Mouse (Mus musculus) liver, embryonic 11.5 days (tissue): ENCODE measurements around the gene Upp2. TPM values are rescaled to one million over a fixed set of nuclear protein-coding genes. Genes with fewer than 3 reads are reported as not detected.

ENCODE experiments used
- ATAC-seq: fragments of 200-750 bp; cut with Nextera tagmentation; replicated peaks from 2 replicates; pipeline ENCODE4 v1.8.0; 2017; ENCODE audit warnings: moderate number of reproducible peaks, mild to moderate bottlenecking, moderate TSS enrichment, moderate library complexity; ENCODE audit not compliant: low FRiP score
- DNase-seq: peaks from one replicate; pipeline ENCODE4 v3.0.0-alpha.2; 2017; ENCODE audit warnings: low spot score
- H3K27ac ChIP-seq: fragments of 300-500 bp; sonication (generic); 2 replicates; pipeline ENCODE4 v1.5.1; 2014; ENCODE audit warnings: mild to moderate bottlenecking, low read depth, low read length, control low read depth
- H3K27me3 ChIP-seq: fragments of 300-500 bp; sonication (generic); replicated peaks from 2 replicates; pipeline ENCODE4 v1.6.1; 2014; ENCODE audit warnings: low read length, mixed read lengths; ENCODE audit not compliant: control insufficient read depth, insufficient read depth
- H3K36me3 ChIP-seq: fragments of 300-500 bp; sonication (generic); 2 replicates; pipeline ENCODE4 v1.6.1; 2014; ENCODE audit warnings: mild to moderate bottlenecking, low read length, moderate library complexity, mixed read lengths; ENCODE audit not compliant: control insufficient read depth, insufficient read depth
- H3K4me1 ChIP-seq: fragments of 300-500 bp; sonication (generic); replicated peaks from 2 replicates; pipeline ENCODE4 v1.6.1; 2014; ENCODE audit warnings: low read length, mixed read lengths; ENCODE audit not compliant: control insufficient read depth, insufficient read depth
- H3K4me2 ChIP-seq: fragments of 300-500 bp; sonication (generic); 2 replicates; pipeline ENCODE4 v1.6.1; 2014; ENCODE audit warnings: mild to moderate bottlenecking, control low read depth, moderate library complexity
- H3K4me3 ChIP-seq: fragments of 300-500 bp; sonication (generic); 2 replicates; pipeline ENCODE4 v1.5.1; 2014; ENCODE audit warnings: low read depth, low read length, control low read depth
- H3K9ac ChIP-seq: fragments of 300-500 bp; sonication (generic); 2 replicates; pipeline ENCODE4 v1.6.1; 2014; ENCODE audit warnings: low read depth, low read length, control low read depth
- H3K9me3 ChIP-seq: fragments of 300-500 bp; sonication (generic); 2 replicates; pipeline ENCODE4 v1.6.1; 2016; ENCODE audit warnings: low read length, inconsistent platforms, mixed read lengths; ENCODE audit not compliant: control insufficient read depth
- WGBS: fragments of 180-500 bp; shearing (Covaris S2); extraction: QIAGEN DNeasy Blood & Tissue Kit; methylation state at CpG from one replicate; pipeline ENCODE4 v1.1.7; 2014; 5-methylcytosine and 5-hydroxymethylcytosine counted together
- polyA plus RNA-seq: library from polyadenylated mRNA; unstranded; fragments of >200 nt; fragmentation: Nextera tagmentation; extraction: Ambion mirVana; gene quantifications from 2 replicates; pipeline ENCODE4 v1.2.1, GENCODE M21; 2014

Upp2 gene
- polyA plus RNA-seq, 1 experiment from 2014 or later, result 4.8 TPM

- no peak overlapping the region for H3K9ac ChIP-seq
- H3K36me3 ChIP-seq, result no peaks in the 10 kb centered on the region
- no peak for DNase-seq
- ATAC-seq, result no peak
- no peaks in the 10 kb centered on the region for H3K27me3 ChIP-seq
- no peaks in the 10 kb centered on the region for H3K4me1 ChIP-seq
- WGBS, result 73% methylated on average over 19 of the region's 19 CpGs
- no peak overlapping the region for H3K27ac ChIP-seq
- H3K4me2 ChIP-seq, result no peak overlapping the region
- H3K4me3 ChIP-seq, result no peak overlapping the region
- H3K9me3 ChIP-seq, result no peaks in the 10 kb centered on the region
These were observed 74.9 kb downstream of the Upp2 start for GRCm38 (mm10) chr2:58641761-58642555.

GRCm38 (mm10) chr2:58645667-58646066, 78.6 kb downstream of the Upp2 start:
- H3K9ac ChIP-seq, result no peak overlapping the region
- H3K4me2 ChIP-seq, result no peak overlapping the region
- no peaks in the 10 kb centered on the region for H3K4me1 ChIP-seq
- no peak for DNase-seq
- WGBS, result 92% methylated on average over 6 of the region's 6 CpGs
- no peak overlapping the region for H3K4me3 ChIP-seq
- no peaks in the 10 kb centered on the region for H3K9me3 ChIP-seq
- no peaks in the 10 kb centered on the region for H3K36me3 ChIP-seq
- no peaks in the 10 kb centered on the region for H3K27me3 ChIP-seq
- no peak overlapping the region for H3K27ac ChIP-seq
- no peak for ATAC-seq

- Histone ChIP-seq H3K27me3 (no peaks in the 10 kb centered on the region), H3K36me3 (no peaks in the 10 kb centered on the region), H3K4me3 (no peak overlapping the region), H3K4me1 (no peaks in the 10 kb centered on the region), H3K27ac (no peak overlapping the region), H3K9ac (no peak overlapping the region), H3K4me2 (no peak overlapping the region), H3K9me3 (no peaks in the 10 kb centered on the region)
- no peak for ATAC-seq
- WGBS, result 91% methylated on average over 6 of the region's 6 CpGs
- DNase-seq, result no peak
These were observed 88.1 kb downstream of the Upp2 start for GRCm38 (mm10) chr2:58655169-58655568.

GRCm38 (mm10) chr2:58656959-58657358, 89.9 kb downstream of the Upp2 start:
- Histone ChIP-seq H3K4me2 (no peak overlapping the region), H3K4me1 (no peaks in the 10 kb centered on the region), H3K27me3 (no peaks in the 10 kb centered on the region), H3K27ac (no peak overlapping the region), H3K36me3 (no peaks in the 10 kb centered on the region), H3K9me3 (no peaks in the 10 kb centered on the region), H3K4me3 (no peak overlapping the region), H3K9ac (no peak overlapping the region)
- WGBS, result 83% methylated on average over 1 of the region's 1 CpGs
- DNase-seq, result no peak
- no peak for ATAC-seq

GRCm38 (mm10) chr2:58657855-58658254, 90.8 kb downstream of the Upp2 start:
- DNase-seq, result no peak
- no peak for ATAC-seq
- Histone ChIP-seq H3K4me1 (no peaks in the 10 kb centered on the region), H3K4me2 (no peak overlapping the region), H3K27me3 (no peaks in the 10 kb centered on the region), H3K36me3 (no peaks in the 10 kb centered on the region), H3K9ac (no peak overlapping the region), H3K27ac (no peak overlapping the region), H3K4me3 (no peak overlapping the region), H3K9me3 (no peaks in the 10 kb centered on the region)
- WGBS, result 88% methylated on average over 10 of the region's 10 CpGs

- H3K4me1 ChIP-seq, result no peaks in the 10 kb centered on the region
- H3K9me3 ChIP-seq, result no peaks in the 10 kb centered on the region
- no peak overlapping the region for H3K4me2 ChIP-seq
- whole genome bisulfite sequencing, result 72% methylated on average over 13 of the region's 13 CpGs
- H3K36me3 ChIP-seq, result no peaks in the 10 kb centered on the region
- no peak overlapping the region for H3K27ac ChIP-seq
- H3K27me3 ChIP-seq, result no peaks in the 10 kb centered on the region
- no peak overlapping the region for H3K9ac ChIP-seq
- ATAC-seq, result no peak
- no peak overlapping the region for H3K4me3 ChIP-seq
- no peak for DNase-seq
These were observed 93.5 kb downstream of the Upp2 start for GRCm38 (mm10) chr2:58660591-58660990.

GRCm38 (mm10) chr2:58661116-58661515, 94.0 kb downstream of the Upp2 start:
- no peak for DNase-seq
- no peak for ATAC-seq
- Histone ChIP-seq H3K4me1 (no peaks in the 10 kb centered on the region), H3K4me2 (no peak overlapping the region), H3K27me3 (no peaks in the 10 kb centered on the region), H3K9ac (no peak overlapping the region), H3K9me3 (no peaks in the 10 kb centered on the region), H3K36me3 (no peaks in the 10 kb centered on the region), H3K4me3 (no peak overlapping the region), H3K27ac (no peak overlapping the region)
- 79% methylated on average over 5 of the region's 5 CpGs for WGBS

GRCm38 (mm10) chr2:58662661-58663060, 95.6 kb downstream of the Upp2 start:
- H3K27ac ChIP-seq, result no peak overlapping the region
- H3K9me3 ChIP-seq, result no peaks in the 10 kb centered on the region
- H3K4me2 ChIP-seq, result no peak overlapping the region
- DNase-seq (no peak), ATAC-seq (no peak)
- no peak overlapping the region for H3K4me3 ChIP-seq
- H3K27me3 ChIP-seq, result no peaks in the 10 kb centered on the region
- H3K36me3 ChIP-seq, result no peaks in the 10 kb centered on the region
- H3K9ac ChIP-seq, result no peak overlapping the region
- H3K4me1 ChIP-seq, result no peaks in the 10 kb centered on the region
- 86% methylated on average over 9 of the region's 9 CpGs for WGBS

GRCm38 (mm10) chr2:58663404-58664120, 96.5 kb downstream of the Upp2 start:
- H3K4me2 ChIP-seq, result no peak overlapping the region
- H3K27ac ChIP-seq, result no peak overlapping the region
- no peak overlapping the region for H3K9ac ChIP-seq
- ATAC-seq (no peak), DNase-seq (no peak)
- WGBS, result 82% methylated on average over 7 of the region's 7 CpGs
- no peaks in the 10 kb centered on the region for H3K4me1 ChIP-seq
- no peaks in the 10 kb centered on the region for H3K9me3 ChIP-seq
- no peaks in the 10 kb centered on the region for H3K27me3 ChIP-seq
- no peak overlapping the region for H3K4me3 ChIP-seq
- no peaks in the 10 kb centered on the region for H3K36me3 ChIP-seq
